Mouse (Mus musculus) lung, adult 2 months (tissue): ENCODE measurements around the gene Cdk9.

Experiments used
- CTCF ChIP-seq: fragments of 200-500 bp; IDR thresholded peaks from 2 replicates; pipeline ENCODE4 v1.5.1; 2011; ENCODE audit warnings: mild to moderate bottlenecking, low read length, control low read depth; ENCODE audit not compliant: insufficient read depth
- POLR2A ChIP-seq: fragments of 200-500 bp; IDR thresholded peaks from 2 replicates; pipeline ENCODE4 v1.6.1; 2011; ENCODE audit warnings: low read depth, mild to moderate bottlenecking, control low read depth, low read length, borderline replicate concordance; ENCODE audit errors: extremely low read depth

DNA sequence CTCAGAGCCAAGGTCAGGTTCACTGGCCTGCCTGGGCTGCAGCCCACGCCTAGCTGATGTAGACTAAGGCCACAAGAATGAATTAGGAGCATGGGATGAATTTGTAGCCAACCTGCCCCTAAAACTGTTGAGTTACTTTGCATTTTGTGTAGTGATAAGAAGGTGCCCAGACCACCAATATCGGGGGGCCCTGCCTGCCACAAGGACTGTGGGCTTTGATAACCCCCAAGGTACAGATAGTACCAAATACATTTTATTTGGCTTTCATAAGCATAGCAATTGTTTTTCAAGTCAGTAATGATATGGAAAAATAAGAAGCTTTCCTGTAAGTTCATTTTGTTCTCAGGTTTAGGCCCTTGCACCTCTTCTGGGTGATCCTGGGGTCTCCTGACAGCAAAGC lies 54.0 kb downstream of the Cdk9 start:
- TF ChIP-seq POLR2A (no peak), CTCF (no peak)
